Mouse (Mus musculus): ENCODE results near the gene Zfp426.

DNA sequence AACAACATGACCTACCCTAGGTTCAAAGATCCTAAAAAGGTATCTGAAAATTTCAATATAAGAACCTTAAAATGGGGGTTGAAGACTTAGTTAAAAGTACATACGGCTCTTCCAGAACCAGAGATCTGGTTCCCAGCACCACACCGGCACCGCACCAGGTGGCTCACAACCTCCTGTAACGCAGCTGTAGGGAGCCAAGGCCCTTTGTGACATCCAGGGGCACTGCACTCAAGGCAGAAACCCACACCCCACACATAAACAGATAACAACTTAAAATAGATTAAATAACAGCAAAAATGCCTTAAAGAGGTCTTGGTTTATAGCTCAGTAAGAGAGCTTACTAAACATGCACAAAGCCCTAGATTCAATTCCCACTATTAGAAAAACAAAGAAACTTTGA lies 27.4 kb upstream of the Zfp426 start:
- TF ChIP-seq CTCF (IDR thresholded peaks at IDR 0.05; ENCODE audit: control insufficient read depth, insufficient read depth, low read length) (no peak), POLR2A (IDR thresholded peaks at IDR 0.05; ENCODE audit: borderline replicate concordance, control insufficient read depth, low read depth, low read length) (no peak)

Data from bone marrow, adult 2 months (tissue).